Mouse (Mus musculus) monocyte, adult 5-6 weeks (primary cell): Measurements from ENCODE around the gene Rhoj. TPM values are rescaled to one million over a fixed set of nuclear protein-coding genes. Genes with fewer than 3 reads are reported as not detected.

Experiments used
- ATAC-seq: fragments of 153-309, 156-312 bp; replicated peaks from 2 replicates; pipeline ENCODE4 v1.8.0; 2017; ENCODE audit warnings: mild to moderate bottlenecking; ENCODE audit not compliant: low TSS enrichment, insufficient number of reproducible peaks, severe bottlenecking, poor library complexity, low FRiP score
- total RNA-seq: library from RNA; stranded (forward); fragments of 200-1000, 200-491, 200-594 nt; gene quantifications from 3 replicates; pipeline ENCODE4 v1.2.3, GENCODE M21; 2017

Rhoj gene
- total RNA-seq, 1 experiment from 2014 or later = 0.29 TPM

DNA sequence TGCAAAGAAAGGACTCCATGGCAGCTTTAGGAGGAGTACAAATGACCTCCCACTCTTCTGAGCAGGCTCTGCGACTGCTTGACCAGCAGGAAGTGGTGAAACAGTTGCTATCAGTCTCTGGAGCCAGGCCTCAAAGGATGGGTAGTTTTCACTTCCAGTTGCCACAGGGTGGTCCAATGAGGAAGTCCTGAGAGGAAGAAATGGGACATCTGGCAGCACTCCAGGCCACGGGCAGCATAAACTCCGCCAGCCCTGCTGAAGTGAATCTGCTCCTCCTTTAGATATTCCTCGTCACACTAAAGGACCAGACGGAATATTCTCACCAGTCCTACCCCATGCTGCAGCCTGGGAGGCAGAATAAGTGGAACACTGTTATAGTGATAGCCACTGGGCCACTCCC lies 140.8 kb downstream of the Rhoj start:
- 0 out of 2 replicates have a peak, but pooled peaks have one; percentile 18 for ATAC-seq

DNA sequence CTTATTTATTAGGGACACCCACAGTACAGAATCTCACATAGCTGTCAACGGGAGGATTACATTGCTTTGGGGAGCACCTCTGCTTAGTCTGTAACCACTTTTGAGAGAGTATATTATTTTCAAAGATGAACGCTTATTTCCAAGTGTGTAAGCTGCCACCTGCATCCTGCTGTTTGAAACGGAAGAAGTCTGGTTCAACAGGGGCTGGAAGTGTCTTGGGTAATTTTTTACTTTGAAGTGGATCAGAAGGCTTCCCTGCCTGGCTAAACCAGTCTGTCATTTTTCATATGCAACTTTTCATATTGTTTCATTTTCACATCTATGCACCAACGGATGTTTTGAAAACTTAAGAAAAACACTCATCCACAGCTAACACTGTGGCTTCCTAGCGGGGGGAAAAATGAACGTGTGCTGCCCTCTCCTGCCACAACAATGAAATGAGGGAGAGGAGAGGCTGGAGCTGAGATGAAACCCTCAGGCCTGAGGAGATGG lies 141.4 kb downstream of the Rhoj start:
- no peak for ATAC-seq

GRCm38 (mm10) chr12:75450011-75450410 lies 141.9 kb downstream of the Rhoj start:
- no peak for ATAC-seq

DNA sequence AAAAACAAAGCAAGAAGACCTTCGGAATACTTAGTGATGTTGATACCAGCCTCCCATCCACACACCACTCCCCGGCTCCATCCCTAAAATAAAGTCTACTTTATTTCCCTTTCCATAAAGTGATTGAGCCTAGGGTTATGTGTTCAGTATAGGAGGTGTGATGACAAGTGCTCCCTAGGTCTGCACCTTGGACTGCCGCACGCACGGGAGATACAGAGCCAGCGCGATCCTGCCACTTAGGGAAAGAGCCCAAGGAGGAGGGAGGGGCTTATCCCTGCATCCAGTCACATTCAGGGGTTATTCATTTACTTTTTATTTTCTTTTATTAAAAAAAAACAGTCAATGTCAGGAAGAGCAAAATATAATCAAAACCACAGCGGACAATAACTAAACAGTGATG lies 142.5 kb downstream of the Rhoj start:
- ATAC-seq = no peak

Other genes with a start within 250 kb of the Rhoj start
- not detected in 3 replicates for gene Kcnh5, start 131.0 kb upstream of the Rhoj start, total RNA-seq
- not detected in 3 replicates for gene Gphb5, start 108.5 kb downstream of the Rhoj start, total RNA-seq